Mouse (Mus musculus): ENCODE measurements around the gene Elovl6.

Gene Elovl6

DNA sequence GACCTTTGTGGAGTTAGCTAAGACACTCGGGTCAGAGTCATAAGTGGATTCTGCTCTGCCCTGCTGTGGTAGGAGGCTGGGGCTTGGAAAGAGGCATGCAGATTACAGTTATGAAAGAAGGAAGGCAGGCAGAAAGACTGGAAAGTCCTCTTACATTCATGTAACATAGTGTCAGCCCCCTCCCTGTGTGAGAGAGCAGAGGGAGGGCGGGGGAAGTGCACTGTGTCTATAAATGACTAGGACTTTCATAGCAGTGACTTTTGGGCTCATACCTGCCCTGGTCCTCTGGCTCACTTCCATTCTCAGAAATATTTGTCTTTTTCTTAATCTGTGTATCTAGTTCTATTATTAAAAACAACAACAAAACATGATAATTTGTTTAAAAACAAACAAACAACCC is 33.9 kb downstream of the Elovl6 start:
- DNase-seq (ENCODE audit: low read depth, low spot score): no peak

DNA sequence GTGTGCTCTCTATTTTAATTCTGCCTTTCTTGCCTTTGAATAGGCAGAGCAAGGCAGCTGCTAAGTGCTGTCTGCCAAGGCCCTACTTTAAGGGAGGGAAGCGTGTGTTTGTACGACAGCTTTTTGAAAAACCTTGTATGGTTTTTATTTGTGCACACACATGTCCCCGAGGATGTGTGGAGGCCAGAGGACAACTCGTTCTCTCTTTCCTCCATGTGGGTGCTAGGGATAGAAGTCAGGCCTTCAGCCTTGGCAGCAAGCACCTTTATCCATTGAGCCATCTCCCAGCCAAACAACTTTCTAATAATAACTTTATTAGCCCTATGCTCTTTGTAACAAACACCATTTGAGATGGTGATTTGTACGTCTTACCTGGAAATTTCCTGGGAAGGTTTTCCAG is 34.7 kb downstream of the Elovl6 start:
- no peak for DNase-seq (ENCODE audit: low read depth, low spot score)

DNA sequence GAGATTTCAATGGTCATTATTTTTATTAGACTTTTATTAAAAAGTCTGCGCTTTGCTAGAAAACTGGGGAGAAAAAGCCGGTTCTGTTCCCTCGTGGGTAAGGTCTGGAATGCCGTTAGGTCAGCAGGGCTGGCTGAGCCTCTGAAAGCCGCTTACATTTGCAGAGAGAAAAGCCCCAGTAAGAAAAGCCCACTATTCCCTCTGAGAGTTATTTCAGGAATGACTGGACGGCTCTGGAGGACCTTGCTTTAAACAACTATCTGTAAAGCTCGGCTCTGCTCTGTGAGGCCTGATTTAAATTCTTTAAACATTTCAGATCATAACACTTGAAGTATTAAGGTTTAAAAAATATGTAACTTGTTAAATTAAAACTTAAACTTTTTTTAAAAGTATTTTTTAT is 36.4 kb downstream of the Elovl6 start:
- no peak for DNase-seq (ENCODE audit: low read depth, low spot score)

DNA sequence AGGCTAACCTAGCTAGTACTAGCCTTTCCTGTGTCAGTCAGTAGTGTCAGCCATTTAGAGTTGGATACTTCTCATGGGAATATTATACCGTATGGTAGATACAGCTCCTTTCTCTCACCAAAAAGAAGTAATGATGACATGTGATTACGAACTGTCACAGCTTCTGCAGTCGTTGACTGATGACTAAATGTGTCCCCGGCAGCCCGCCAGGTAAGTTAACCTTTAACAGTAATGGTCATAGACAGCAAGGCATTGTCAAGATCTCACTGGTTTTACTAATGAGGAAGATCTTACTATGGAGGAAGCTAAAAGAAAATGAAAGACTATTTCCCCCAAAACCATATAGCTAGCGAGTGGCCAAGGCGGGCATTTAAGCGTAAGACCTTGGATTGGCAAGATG is 38.8 kb downstream of the Elovl6 start:
- no peak for DNase-seq (ENCODE audit: low read depth, low spot score)

DNA sequence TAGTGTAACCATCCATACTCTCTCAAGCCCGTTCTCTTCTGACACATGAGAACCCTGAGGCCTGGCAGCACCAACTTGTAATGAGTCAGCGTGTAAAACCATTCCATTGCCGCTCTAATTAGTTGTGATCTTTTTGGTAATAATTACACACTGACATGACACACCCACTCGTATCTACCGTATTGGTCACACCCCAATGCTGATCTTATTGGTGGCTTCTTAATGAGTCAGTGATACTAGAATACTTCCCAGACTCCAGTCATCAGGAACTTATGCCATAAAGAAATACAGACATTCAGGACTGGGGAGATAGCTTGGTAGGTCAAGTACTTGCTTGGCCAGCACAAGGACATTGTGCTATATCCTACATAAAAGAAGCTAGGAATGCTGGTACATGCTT is 39.5 kb downstream of the Elovl6 start:
- DNase-seq (ENCODE audit: low read depth, low spot score): no peak

DNA sequence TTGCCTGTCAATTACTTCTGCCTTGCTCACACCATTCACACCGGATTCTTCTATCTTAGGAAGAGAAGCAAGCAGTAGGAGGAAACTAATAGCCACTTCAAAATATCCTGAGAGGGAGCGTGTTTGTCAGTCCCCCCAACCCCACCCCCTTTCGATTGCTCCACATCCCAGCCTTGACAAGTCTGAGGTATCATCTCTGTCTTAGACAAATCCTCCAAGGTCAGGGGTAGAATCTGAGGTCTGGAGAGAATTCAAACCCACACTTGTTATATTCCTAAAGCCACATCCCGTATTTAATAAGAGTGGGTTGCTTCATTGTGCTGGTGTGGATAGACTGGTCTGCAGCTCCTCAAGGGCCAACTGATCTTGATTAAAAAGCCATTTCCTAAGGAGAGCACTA is 40.8 kb downstream of the Elovl6 start:
- DNase-seq (ENCODE audit: low read depth, low spot score): no peak

DNA sequence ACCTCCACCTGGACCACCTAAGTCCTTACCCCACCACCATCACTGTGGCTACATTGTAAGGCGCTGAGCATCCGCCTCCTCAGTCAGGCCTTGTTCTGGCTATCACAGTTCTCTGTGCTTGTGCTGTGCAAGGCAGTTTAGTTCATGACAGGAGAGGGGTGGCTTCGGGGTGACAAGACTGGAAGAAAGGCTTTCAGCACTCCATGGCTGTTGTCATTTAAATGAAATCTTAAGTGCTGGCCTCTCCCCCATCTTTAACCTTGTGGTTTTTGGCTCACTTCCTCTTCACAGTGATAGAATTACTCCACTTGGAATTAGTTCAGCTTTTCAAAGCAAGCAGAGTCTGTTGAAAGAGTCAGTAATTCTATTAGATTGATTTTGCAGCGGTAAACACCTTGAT is 41.5 kb downstream of the Elovl6 start:
- no peak for DNase-seq (ENCODE audit: low read depth, low spot score)

DNA sequence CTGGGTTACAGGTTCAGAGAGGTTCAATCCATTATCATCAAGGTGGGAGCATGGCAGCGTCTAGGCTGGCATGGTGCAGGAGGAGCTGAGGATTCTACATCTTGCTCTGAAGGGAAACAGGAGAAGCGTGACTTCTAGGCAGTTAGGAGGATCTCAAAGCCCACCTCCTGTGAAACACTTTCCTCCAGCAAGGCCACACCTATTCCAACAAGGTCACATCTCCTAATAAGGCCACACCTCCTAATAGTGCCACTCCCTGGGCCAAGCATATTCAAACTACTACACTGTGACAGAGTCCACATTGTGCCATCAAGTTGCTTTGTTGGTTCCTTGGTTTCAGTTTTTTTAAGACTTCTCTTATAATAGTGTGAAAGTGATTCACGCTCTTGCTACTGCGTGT is 42.9 kb downstream of the Elovl6 start:
- DNase-seq (ENCODE audit: low read depth, low spot score): no peak

DNA sequence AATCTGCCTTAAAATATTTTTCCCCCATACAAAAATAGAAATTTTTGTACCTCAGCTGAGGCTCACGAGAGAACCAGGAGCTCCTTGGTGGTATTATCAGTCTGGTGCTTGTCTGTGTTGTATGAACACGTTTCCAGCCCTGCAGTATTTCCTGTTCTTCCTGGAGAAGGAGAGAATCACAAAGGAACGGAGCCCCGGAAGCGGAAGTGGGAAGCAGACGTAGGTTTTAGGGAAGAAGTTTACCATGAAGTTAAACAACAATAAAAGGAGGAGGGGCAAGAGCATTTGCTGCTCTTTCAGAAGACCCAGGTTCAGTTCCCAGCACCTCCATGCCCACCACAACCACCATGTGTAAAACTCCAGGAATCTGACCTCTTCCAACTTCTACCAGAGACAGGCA is 44.4 kb downstream of the Elovl6 start:
- no peak for DNase-seq (ENCODE audit: low read depth, low spot score)

DNA sequence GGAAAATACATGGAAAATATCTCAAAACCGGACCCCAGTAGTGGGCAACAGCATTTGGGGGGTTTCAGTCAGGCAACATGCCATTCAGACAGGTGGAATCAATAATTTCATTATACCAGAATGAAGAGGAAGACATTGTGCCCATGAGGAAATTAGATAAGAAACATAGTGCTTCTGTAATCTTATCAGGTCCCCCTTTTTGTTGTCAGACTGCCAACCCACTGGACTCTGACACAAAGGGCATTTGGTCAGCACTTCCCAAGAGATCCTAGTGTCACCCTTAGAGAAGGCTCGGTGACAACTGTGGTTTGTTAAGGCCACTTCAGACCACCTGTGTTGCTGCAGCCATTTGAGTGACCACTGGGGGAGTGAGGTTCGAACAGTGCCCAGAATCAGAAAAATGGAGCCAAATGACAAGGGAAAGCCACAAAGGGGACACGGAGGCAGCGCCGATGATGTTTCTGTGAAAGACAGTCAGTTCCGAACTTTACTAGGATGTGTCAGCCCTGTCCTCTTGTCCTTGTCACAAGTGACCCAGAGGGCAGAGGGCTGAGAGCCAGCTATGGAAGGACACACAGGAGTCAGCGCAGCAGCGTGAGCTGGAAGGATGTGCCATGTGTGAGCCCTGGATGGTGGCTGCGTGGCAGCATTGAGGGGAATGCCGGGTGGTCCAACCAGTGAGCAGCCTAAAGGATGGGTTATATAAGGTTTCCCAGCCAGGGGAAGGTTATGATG is 46.8 kb downstream of the Elovl6 start:
- no peak for DNase-seq (ENCODE audit: low read depth, low spot score)

DNA sequence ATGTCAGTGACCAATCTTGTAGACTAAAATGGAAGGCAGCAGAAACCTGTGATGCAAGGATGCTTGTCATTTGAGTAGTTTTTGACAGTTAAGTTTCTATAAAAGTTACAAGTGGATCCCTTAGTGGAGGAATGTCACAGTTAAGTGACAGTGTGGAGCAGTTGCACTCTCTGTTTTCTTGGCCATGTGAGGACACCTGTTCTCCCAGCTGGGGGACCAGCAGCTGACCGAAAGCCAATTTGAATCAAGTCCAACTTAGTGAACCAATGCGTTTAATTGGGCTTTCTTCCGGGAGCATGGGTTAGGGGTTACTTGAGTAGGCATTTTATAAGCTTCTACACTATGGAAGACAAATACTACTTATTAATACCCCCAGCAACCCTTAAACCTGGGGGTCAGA is 48.9 kb downstream of the Elovl6 start:
- no peak for DNase-seq (ENCODE audit: low read depth, low spot score)

DNA sequence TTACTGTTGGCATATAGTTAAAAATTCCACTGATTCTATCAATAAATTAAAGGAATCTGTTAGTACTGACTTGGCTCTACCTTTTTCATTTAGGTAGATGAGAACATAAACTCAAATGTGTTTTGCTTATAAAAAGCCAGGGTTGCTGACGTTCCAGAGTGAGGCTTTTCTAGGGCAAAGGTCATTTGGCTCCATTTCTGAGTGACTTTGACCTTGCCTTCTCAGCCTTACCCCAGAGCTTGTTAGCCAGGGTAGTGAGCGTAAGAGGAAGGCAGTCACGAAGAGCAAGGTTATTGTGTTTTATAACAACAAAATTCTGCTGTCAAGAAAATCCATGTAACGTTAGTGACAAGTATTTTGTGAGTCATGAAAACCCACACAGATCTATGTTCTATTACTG is 50.3 kb downstream of the Elovl6 start:
- no peak for DNase-seq (ENCODE audit: low read depth, low spot score)

DNA sequence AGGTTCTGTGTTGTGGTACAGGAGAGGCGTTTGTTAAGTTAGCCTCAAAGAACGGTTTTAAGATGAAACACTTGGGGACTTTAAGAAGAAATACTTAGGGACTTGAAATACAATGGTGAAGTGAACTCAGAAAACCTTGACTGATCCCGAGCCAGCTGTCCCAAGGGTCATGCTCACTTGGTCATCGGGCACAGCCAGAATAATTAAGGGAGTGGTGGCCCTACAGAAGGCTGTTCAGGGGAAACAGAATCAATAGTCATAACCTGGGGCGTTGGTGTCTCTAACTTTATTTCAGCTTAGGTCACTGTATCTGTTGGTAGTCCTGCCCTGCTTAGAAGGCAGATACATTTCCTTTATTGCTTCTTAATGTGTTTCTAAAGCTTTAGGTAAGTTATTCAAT is 51.1 kb downstream of the Elovl6 start:
- no peak for DNase-seq (ENCODE audit: low read depth, low spot score)

DNA sequence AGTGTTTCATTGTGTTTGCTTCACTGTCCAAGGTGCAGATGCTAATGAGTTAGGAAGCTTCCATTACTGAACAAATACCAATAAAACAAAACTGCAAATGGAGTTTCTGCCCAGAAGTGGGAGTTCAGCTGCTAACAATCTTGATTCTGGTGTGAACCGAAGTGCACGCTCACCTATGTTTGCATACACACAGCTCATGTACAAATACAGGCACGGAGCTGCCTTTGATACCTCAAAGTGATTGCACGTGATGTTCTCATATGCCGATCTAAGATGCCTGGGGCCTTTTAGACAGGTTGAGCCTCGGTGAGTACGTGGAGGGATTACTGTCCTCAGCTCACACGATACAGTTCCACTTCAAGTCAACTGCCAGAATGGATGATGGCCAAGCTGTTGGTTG is 55.8 kb downstream of the Elovl6 start:
- DNase-seq (ENCODE audit: low read depth, low spot score): no peak

DNA sequence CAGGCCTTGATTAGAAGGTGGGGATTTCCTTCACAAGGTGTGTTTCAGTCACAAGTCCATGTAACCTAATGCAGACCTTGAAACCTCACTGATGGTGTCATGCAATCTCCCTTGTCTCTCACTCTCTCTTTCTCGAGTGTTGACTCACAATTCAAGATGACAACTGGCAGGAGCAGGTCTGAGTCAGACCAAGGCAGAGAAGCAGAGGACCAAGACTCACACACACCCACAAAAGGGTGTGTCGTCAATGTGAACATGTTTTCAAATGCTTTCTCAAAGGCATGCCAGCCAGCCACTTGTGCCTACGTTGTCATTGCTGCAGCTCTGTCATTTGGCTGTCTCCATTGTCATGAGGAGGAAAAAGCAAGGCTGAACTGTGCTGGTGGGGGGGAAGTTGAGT is 56.6 kb downstream of the Elovl6 start:
- DNase-seq (ENCODE audit: low read depth, low spot score): no peak

DNA sequence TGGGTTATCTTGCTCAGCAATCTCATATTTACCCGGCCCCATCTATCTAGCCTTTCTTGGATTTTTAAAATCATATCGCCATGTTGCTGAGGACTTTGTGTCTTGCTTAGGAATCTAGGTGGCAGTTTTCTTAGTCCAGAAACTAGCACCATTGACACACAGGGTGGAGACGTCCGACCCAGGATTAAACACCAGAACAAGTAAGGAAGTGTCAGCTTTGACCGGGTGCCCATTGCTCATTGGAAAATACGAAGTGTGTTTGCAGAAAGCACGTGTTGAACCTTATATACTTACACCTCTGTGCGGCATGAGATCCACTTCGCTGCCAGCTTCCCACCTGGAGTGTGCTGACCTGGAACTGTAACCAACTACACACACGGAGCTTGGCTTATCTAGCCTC is 57.5 kb downstream of the Elovl6 start:
- DNase-seq (ENCODE audit: low read depth, low spot score): no peak

DNA sequence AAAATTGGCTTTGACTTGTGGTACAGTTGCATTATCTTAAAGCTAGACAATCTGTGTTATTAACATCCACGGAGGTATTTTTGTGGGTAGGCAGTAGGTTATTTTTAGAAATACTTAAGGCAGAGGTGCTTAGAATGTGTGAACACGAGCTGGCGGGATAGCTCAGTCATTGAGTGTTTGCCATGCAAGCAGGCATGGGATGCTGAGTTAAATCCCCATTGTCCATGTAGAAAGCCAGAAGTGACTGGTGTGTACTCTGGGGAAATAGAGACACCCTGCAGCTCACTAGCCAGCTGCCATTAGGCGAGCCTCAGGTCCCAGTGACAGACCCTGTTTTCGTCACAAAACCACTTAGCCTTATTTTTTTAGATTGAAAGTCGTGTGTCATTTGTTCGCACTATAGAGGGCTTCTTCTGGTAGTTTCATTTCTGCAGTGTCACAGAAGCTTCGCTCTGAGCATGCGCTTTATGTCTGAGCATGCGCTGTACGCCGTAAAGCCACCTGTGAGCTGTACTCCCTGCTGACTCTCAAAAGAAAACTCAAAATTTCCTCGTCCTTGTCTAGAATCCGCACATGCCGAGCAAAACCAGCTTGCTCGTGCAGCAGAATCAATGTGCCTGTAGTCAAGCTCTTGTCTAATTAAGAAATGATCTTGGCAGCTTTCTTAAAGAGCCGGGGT is 58.5 kb downstream of the Elovl6 start:
- DNase-seq (ENCODE audit: low read depth, low spot score): no peak

DNA sequence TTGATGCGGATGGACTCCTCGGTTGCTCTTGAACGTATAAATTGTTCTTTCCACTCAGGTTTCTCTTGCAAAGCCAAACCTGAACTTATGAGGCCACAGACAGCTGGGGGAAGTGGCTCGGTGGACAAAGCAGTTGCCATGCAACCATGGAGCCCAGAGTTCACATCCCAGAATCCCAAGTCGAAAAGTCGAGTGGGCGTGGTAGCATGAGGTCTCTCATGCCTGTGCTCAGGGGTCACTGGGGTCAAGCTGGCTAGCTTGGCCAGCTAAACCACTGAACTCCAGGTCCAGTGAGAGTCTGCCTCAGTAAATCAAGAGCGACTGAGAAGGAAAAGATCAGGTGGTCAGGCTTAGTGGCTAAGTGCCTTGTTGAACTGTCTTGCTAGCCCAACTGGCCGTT is 59.1 kb downstream of the Elovl6 start:
- no peak for DNase-seq (ENCODE audit: low read depth, low spot score)

DNA sequence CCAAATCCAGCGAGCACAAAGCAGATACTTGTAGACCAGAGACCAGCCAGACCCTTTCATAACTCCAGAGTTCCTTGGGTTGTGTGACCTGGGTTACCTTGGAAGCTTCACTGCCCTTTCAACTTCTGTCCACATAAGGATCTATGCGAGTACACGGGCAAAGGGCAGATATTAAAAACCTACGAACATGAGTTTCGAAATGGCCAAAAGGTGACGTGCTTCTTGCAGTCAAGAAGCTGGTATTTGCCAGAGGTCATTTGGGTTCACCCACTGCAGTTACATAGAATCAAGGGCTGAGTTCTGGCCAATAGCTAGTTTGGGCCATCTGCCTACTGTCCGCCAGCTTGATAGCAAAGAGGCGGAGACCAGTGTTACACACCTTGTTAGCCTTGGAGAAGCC is 59.6 kb downstream of the Elovl6 start:
- no peak for DNase-seq (ENCODE audit: low read depth, low spot score)

DNA sequence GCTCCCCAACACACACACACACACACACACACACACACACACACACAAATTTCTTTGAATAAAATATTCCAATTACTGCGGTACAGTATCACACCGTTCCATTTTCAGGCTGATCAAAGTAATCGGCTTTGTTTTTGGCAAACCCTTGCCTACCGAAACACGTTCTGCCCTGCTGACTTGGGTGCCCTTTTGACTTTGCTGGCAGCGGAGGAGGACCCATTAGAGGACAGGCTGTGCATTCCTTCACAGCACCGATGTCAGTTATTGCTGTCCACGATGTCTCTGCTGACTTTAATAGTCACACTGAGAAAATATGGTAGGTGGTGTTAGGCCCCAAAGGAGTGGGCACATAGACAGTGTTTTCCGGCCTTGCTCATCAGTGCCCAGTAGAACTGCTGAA is 60.8 kb downstream of the Elovl6 start:
- no peak for DNase-seq (ENCODE audit: low read depth, low spot score)

DNA sequence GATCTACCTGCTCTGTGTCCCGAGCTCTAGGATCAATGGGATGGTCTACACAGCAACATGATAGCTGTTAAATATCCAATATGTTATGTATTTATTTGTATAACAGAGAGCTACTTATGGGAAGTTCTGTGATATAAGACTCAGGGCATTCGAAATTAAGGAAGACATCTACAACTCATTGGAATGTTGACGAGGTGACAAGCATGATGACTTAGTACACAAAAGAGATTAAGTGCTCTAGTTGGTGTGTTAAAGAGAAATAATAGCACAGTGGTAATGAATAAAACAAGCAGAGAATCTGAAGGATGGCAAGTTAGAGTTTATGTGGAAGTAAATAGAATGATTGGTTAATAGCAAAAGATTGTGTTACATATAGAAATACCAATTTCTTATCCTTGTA is 61.6 kb downstream of the Elovl6 start:
- no peak for DNase-seq (ENCODE audit: low read depth, low spot score)

DNA sequence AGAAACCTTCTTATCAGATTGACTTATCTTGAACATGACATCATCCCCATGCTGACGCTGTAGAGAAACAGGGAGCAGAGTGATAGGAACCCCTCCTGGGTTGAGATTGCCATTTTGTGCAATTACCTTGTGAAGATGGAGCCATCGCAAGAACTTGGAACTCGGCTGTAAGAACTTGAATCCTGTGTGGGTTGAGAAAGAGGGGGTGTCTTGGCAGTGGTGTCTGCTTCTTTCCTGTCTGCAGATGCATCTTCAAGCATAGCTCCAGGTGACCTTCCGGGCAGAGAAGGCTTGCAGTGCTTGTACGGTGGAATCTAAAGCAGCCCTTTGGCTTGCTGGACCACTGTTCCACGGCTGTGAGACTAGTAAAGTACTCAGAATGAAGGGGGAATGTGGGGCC is 63.9 kb downstream of the Elovl6 start:
- no peak for DNase-seq (ENCODE audit: low read depth, low spot score)

DNA sequence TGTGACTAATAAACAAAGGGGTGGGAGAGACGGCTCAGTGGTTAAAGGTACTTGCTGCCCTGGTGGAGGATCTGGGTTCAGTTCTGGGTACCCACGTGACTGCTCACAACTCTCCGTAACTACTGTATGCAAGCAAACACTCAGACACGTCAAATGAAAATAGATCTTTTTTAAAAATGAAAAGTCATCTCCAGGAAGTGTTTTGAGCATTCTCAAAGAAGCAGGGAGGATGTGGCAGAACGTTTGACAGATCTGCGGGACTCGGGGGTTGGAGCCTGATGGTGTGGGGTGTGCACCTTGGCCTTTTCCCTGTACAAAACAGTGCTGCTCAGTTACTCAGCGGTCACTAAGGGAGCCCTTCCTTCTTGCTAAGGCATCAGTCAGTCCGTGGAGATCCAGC is 70.1 kb downstream of the Elovl6 start:
- DNase-seq (ENCODE audit: low read depth, low spot score): no peak

DNA sequence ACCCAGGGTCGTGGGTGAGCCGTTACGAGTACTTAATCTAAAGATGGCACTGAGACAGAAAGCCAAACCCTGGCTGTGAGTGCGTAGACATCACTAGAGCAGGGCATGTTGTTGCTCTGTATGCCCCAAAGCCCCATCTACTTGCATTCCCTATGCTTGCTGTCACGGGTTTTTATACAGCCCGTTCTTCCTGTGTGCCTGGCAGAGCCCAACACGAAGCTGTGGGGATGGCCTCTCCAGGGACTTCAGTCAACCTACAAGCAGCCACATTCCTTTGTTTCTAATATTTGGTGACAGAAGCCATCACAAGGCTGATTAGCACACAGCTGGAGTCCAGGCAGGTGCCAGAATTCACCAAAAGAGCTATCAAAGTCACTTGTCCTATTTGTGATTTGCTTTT is 73.3 kb downstream of the Elovl6 start:
- DNase-seq (ENCODE audit: low read depth, low spot score): no peak
